Mouse (Mus musculus): Measurements from ENCODE around the gene Gng12.

DNA sequence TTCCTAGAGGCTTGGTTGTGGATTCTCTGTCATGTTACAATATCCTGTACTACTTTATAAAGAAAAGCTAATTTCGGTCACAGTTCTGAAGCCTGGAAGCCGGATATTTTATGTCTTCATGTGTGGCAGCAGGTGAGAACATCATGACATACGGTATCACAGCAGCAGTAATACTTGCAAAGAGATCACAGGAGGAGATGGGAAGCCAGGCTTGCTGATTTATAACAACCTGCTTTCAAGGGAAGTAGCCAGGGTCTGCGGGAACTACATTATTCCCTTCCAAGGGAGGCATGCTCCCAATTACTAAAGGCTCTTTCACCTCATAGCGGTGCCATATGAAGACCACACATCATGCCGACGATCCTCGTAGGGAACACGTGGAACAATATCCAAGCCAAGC lies 92.2 kb downstream of the Gng12 start:
- TF ChIP-seq CTCF (IDR thresholded peaks at IDR 0.05; ENCODE audit: low read depth, low read length) (no peak), POLR2A (IDR thresholded peaks at IDR 0.05; ENCODE audit: borderline replicate concordance, low read depth, low read length) (no peak)

Measured in bone marrow macrophage, adult 2 months (primary cell).